Mouse (Mus musculus): ENCODE results near the gene Tbc1d8. TPM values are rescaled to one million over a fixed set of nuclear protein-coding genes. Genes with fewer than 3 reads are reported as not detected.

The Tbc1d8 gene
- total and polyA plus RNA-seq, 2 experiments from 2014 or later = 7.8 to 17.4 TPM

GRCm38 (mm10) chr1:39482115-39482815, 3.7 kb upstream of the Tbc1d8 start:
- no peaks in the 10 kb centered on the region for H3K27me3 ChIP-seq (ENCODE audit: insufficient read depth, low read length)
- 47% methylated on average over 10 of the region's 10 CpGs for WGBS
- no peak overlapping the region for H3K4me3 ChIP-seq (ENCODE audit: low read length)
- no peak overlapping the region for H3K9ac ChIP-seq (replicated peaks; ENCODE audit: low read length)
- H3K4me2 ChIP-seq (ENCODE audit: low read depth, low read length) = no peak overlapping the region
- no peaks in the 10 kb centered on the region for H3K36me3 ChIP-seq (ENCODE audit: insufficient read depth, low read length)
- ATAC-seq (no peak), DNase-seq (ENCODE audit: low spot score) (peak; percentile 48)
- TF ChIP-seq CTCF (IDR thresholded peaks at IDR 0.05; ENCODE audit: low read depth) = no peak
- peaks cover 10% of the 10 kb centered on the region; the same call in 1 of the 2 replicates for H3K4me1 ChIP-seq (ENCODE audit: insufficient read depth, low read length)
- H3K9me3 ChIP-seq (ENCODE audit: low read length) = no peaks in the 10 kb centered on the region
- no peak overlapping the region for H3K27ac ChIP-seq

GRCm38 (mm10) chr1:39479254-39479653, 699 bp upstream of the Tbc1d8 start:
- Histone ChIP-seq H3K9me3 (ENCODE audit: low read length) (no peaks in the 10 kb centered on the region), H3K27me3 (ENCODE audit: insufficient read depth, low read length) (no peaks in the 10 kb centered on the region), H3K36me3 (ENCODE audit: insufficient read depth, low read length) (no peaks in the 10 kb centered on the region), H3K4me1 (ENCODE audit: insufficient read depth, low read length) (peaks cover 16% of the 10 kb centered on the region; the same call in 1 of the 2 replicates), H3K27ac (no peak overlapping the region), H3K4me2 (ENCODE audit: low read depth, low read length) (peak overlapping the region; percentile 95), H3K4me3 (ENCODE audit: low read length) (peak overlapping the region; percentile 74), H3K9ac (replicated peaks; ENCODE audit: low read length) (no peak overlapping the region)
- WGBS = 61% methylated on average over 5 of the region's 5 CpGs
- ATAC-seq = no peak
- no peak for DNase-seq (ENCODE audit: low spot score)
- no peak for TF ChIP-seq CTCF (IDR thresholded peaks at IDR 0.05; ENCODE audit: low read depth)

GRCm38 (mm10) chr1:39478896-39479200, 293 bp upstream of the Tbc1d8 start:
- Histone ChIP-seq H3K36me3 (ENCODE audit: insufficient read depth, low read length) (no peaks in the 10 kb centered on the region), H3K27me3 (ENCODE audit: insufficient read depth, low read length) (no peaks in the 10 kb centered on the region), H3K4me1 (ENCODE audit: insufficient read depth, low read length) (peaks cover 16% of the 10 kb centered on the region; the same call in 1 of the 2 replicates), H3K27ac (peak overlapping the region; percentile 84), H3K4me3 (ENCODE audit: low read length) (peak overlapping the region; percentile 74), H3K9ac (replicated peaks; ENCODE audit: low read length) (peak overlapping the region; percentile 75), H3K9me3 (ENCODE audit: low read length) (no peaks in the 10 kb centered on the region), H3K4me2 (ENCODE audit: low read depth, low read length) (peak overlapping the region; percentile 95)
- DNase-seq (ENCODE audit: low spot score) = no peak
- no peak for ATAC-seq
- 0 out of 2 replicates have a peak, but pooled peaks have one; percentile 1 for TF ChIP-seq CTCF (IDR thresholded peaks at IDR 0.05; ENCODE audit: low read depth)
- WGBS = 5% methylated on average over 10 of the region's 10 CpGs

GRCm38 (mm10) chr1:39477064-39477463, 1.5 kb downstream of the Tbc1d8 start:
- Histone ChIP-seq H3K9me3 (ENCODE audit: low read length) (no peaks in the 10 kb centered on the region), H3K27me3 (ENCODE audit: insufficient read depth, low read length) (no peaks in the 10 kb centered on the region), H3K9ac (replicated peaks; ENCODE audit: low read length) (0 out of 2 replicates have a peak overlapping the region, but pooled peaks have one; percentile 75), H3K4me2 (ENCODE audit: low read depth, low read length) (peak overlapping the region; percentile 95), H3K4me1 (ENCODE audit: insufficient read depth, low read length) (peaks cover 13% of the 10 kb centered on the region; the same call in 1 of the 2 replicates), H3K4me3 (ENCODE audit: low read length) (peak overlapping the region; percentile 74), H3K36me3 (ENCODE audit: insufficient read depth, low read length) (no peaks in the 10 kb centered on the region), H3K27ac (no peak overlapping the region)
- ATAC-seq (no peak), DNase-seq (ENCODE audit: low spot score) (no peak)
- no peak for TF ChIP-seq CTCF (IDR thresholded peaks at IDR 0.05; ENCODE audit: low read depth)
- WGBS = 74% methylated on average over 5 of the region's 5 CpGs

GRCm38 (mm10) chr1:39476341-39476740, 2.2 kb downstream of the Tbc1d8 start:
- WGBS = 83% methylated on average over 1 of the region's 1 CpGs
- Histone ChIP-seq H3K9me3 (ENCODE audit: low read length) (no peaks in the 10 kb centered on the region), H3K27me3 (ENCODE audit: insufficient read depth, low read length) (no peaks in the 10 kb centered on the region), H3K4me3 (ENCODE audit: low read length) (no peak overlapping the region), H3K4me2 (ENCODE audit: low read depth, low read length) (no peak overlapping the region), H3K9ac (replicated peaks; ENCODE audit: low read length) (no peak overlapping the region), H3K36me3 (ENCODE audit: insufficient read depth, low read length) (no peaks in the 10 kb centered on the region), H3K27ac (no peak overlapping the region), H3K4me1 (ENCODE audit: insufficient read depth, low read length) (peaks cover 13% of the 10 kb centered on the region; the same call in 1 of the 2 replicates)
- TF ChIP-seq CTCF (IDR thresholded peaks at IDR 0.05; ENCODE audit: low read depth) = no peak
- ATAC-seq = no peak
- DNase-seq (ENCODE audit: low spot score) = no peak

GRCm38 (mm10) chr1:39474516-39474915, 4.0 kb downstream of the Tbc1d8 start:
- Histone ChIP-seq H3K9me3 (ENCODE audit: low read length) (0 out of 2 replicates have a peak, but pooled peaks cover 2% of the 10 kb centered on the region), H3K27ac (no peak overlapping the region), H3K27me3 (ENCODE audit: insufficient read depth, low read length) (no peaks in the 10 kb centered on the region), H3K4me2 (ENCODE audit: low read depth, low read length) (no peak overlapping the region), H3K9ac (replicated peaks; ENCODE audit: low read length) (no peak overlapping the region), H3K4me3 (ENCODE audit: low read length) (no peak overlapping the region), H3K4me1 (ENCODE audit: insufficient read depth, low read length) (peaks cover 13% of the 10 kb centered on the region; the same call in 1 of the 2 replicates), H3K36me3 (ENCODE audit: insufficient read depth, low read length) (no peaks in the 10 kb centered on the region)
- no peak for DNase-seq (ENCODE audit: low spot score)
- no peak for TF ChIP-seq CTCF (IDR thresholded peaks at IDR 0.05; ENCODE audit: low read depth)
- WGBS = 76% methylated on average over 9 of the region's 9 CpGs
- no peak for ATAC-seq

GRCm38 (mm10) chr1:39471298-39471902, 7.2 kb downstream of the Tbc1d8 start:
- WGBS = 85% methylated on average over 9 of the region's 9 CpGs
- no peaks in the 10 kb centered on the region for H3K36me3 ChIP-seq (ENCODE audit: insufficient read depth, low read length)
- no peak for TF ChIP-seq CTCF (IDR thresholded peaks at IDR 0.05; ENCODE audit: low read depth)
- no peak overlapping the region for H3K27ac ChIP-seq
- no peaks in the 10 kb centered on the region for H3K4me1 ChIP-seq (ENCODE audit: insufficient read depth, low read length)
- H3K9me3 ChIP-seq (ENCODE audit: low read length) = 0 out of 2 replicates have a peak, but pooled peaks cover 2% of the 10 kb centered on the region
- H3K4me2 ChIP-seq (ENCODE audit: low read depth, low read length) = no peak overlapping the region
- no peak overlapping the region for H3K4me3 ChIP-seq (ENCODE audit: low read length)
- H3K27me3 ChIP-seq (ENCODE audit: insufficient read depth, low read length) = no peaks in the 10 kb centered on the region
- ATAC-seq (no peak), DNase-seq (ENCODE audit: low spot score) (no peak)
- H3K9ac ChIP-seq (replicated peaks; ENCODE audit: low read length) = no peak overlapping the region

Measured in hindbrain, postnatal 0 days (tissue).